Mouse (Mus musculus) liver, postnatal 0 days (tissue): ENCODE results near the gene Slc16a11.

Source experiments
- CTCF ChIP-seq: sonication (generic); IDR thresholded peaks from 2 replicates; pipeline ENCODE4 v1.5.1; 2016; ENCODE audit warnings: antibody characterized with exemption, low read depth
- EP300 ChIP-seq: IDR thresholded peaks from 2 replicates; pipeline ENCODE4 v1.6.1; 2016; ENCODE audit warnings: antibody characterized with exemption, low read depth, mild to moderate bottlenecking

DNA sequence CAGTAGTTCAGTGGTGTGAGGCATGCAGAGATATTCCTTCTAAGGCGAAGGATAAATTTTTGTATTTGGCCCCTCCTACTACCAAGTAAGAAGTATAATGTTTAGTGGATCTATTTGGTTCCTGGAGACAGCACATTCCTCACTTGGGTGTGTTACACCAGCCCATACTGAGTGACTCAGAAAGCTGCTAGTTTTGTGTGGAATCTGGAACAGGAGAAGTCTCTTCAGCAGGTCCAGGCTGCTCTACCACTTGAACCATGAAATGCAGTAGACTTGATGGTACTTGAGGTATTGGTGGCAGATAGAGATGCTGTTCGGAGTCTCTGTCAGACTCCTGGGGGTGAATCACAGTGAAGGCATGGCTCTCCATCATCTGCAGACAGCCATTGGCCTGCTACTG lies 1.9 kb upstream of the Slc16a11 start:
- no peak for TF ChIP-seq CTCF
- TF ChIP-seq EP300: no peak
